In the genomic region with DNA sequence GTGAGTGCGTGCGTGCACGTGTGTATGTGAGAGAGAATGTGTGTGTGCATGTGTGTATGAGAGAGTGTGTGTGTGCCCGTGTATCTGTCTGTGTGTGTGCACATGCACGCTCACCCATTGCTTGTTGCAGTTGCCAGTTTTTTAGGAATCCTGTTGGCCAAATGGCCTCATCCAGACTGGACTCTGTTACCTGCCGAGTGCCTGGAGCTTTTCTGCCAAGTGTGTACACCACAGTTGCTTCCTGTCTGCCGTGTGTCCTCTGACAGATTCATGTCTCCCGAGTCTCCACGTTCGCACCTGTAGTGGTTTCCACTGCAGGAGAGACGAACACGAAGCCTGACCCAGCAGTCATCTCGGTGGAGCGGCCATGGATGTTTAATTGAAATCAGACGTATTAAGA, we compare ENCODE assay signal across 18 mouse cellular contexts.
A peak's percentile ranks its signal among the peaks of the same experiment; 100 is the strongest.
DNase-seq lines count a peak whose midpoint lies in the region; ATAC-seq and TF ChIP-seq lines count a peak whose summit lies in the region.
"Had no signal": no experiment of that assay in that cellular context is flagged by ENCODE, and none has a peak within 500 bp of the region (broad histone marks: within the 10 kb centered on the region; RNA-seq: fewer than 3 reads in every experiment).

No protein-coding gene starts in this region.

- TF ChIP-seq POLR2A in kidney, adult 2 months (IDR thresholded peaks at IDR 0.05; ENCODE audit: low read depth, low read length): no peak

- peaks cover 66% of the 10 kb centered on the region for H3K4me1 ChIP-seq in kidney, adult 2 months (ENCODE audit: control insufficient read depth, insufficient read depth, low read length)
- peaks cover 55% of the 10 kb centered on the region for H3K4me1 ChIP-seq in forebrain, embryonic 12.5 days
- peaks cover 53% of the 10 kb centered on the region for H3K4me1 ChIP-seq in hindbrain, embryonic 12.5 days
- peaks cover 60% of the 10 kb centered on the region for H3K4me1 ChIP-seq in midbrain, embryonic 16.5 days (ENCODE audit: control insufficient read depth, insufficient read depth, low read length)

- H3K4me2 ChIP-seq in forebrain, embryonic 12.5 days: no peak overlapping the region
- H3K4me2 ChIP-seq in hindbrain, embryonic 12.5 days (replicated peaks): no peak overlapping the region
- 0 out of 2 replicates have a peak overlapping the region, but pooled peaks have one; percentile 8 for H3K4me2 ChIP-seq in midbrain, embryonic 16.5 days (ENCODE audit: low read length)
- H3K4me2 ChIP-seq: heart, embryonic 12.5 days; limb, embryonic 13.5 days had no signal

- no peak for TF ChIP-seq CTCF in kidney, adult 2 months (conservative IDR thresholded peaks at IDR 0.05; ENCODE audit: insufficient read depth, insufficient read length, low read depth, low read length)

- H3K27ac ChIP-seq in kidney, adult 2 months (ENCODE audit: insufficient read depth, low read depth, low read length): no peak overlapping the region
- peak overlapping the region; percentile 82 for H3K27ac ChIP-seq in forebrain, embryonic 12.5 days
- H3K27ac ChIP-seq in hindbrain, embryonic 12.5 days: peak overlapping the region; percentile 86
- peak overlapping the region; percentile 89 for H3K27ac ChIP-seq in midbrain, embryonic 16.5 days (ENCODE audit: low read length)

- H3K27me3 ChIP-seq in kidney, adult 2 months (replicated peaks; ENCODE audit: control insufficient read depth, insufficient read depth, low read length): no peaks in the 10 kb centered on the region
- H3K27me3 ChIP-seq in forebrain, embryonic 12.5 days: no peaks in the 10 kb centered on the region
- H3K27me3 ChIP-seq in hindbrain, embryonic 12.5 days: no peaks in the 10 kb centered on the region
- no peaks in the 10 kb centered on the region for H3K27me3 ChIP-seq in midbrain, embryonic 16.5 days (ENCODE audit: control insufficient read depth, insufficient read depth, low read depth, low read length)
- H3K27me3 ChIP-seq: heart, embryonic 12.5 days; limb, embryonic 13.5 days; neural tube, embryonic 12.5 days had no signal

- DNase-seq in kidney, adult 2 months: peak; percentile 74
- DNase-seq in kidney, postnatal 14 days: no peak
- no peak for DNase-seq in frontal cortex, postnatal 36 days (ENCODE audit: low spot score in 2 of 2)
- DNase-seq in lung, postnatal 4 days: no peak
- no peak for DNase-seq in lung, postnatal 10 days
- DNase-seq: adrenal gland, postnatal 10 days; cerebellum, adult 9-11 months; gastrocnemius, postnatal 25 days; heart, postnatal 4 days; kidney, postnatal 25 days; lung, adult 18-20 months had no signal

- H3K9me3 ChIP-seq in forebrain, embryonic 12.5 days: no peaks in the 10 kb centered on the region
- H3K9me3 ChIP-seq in hindbrain, embryonic 12.5 days (replicated peaks): no peaks in the 10 kb centered on the region
- no peaks in the 10 kb centered on the region for H3K9me3 ChIP-seq in midbrain, embryonic 16.5 days (replicated peaks; ENCODE audit: control insufficient read depth, low read length, poor library complexity, severe bottlenecking)
- H3K9me3 ChIP-seq: embryonic facial prominence, embryonic 10.5 days; heart, embryonic 12.5 days; limb, embryonic 13.5 days; neural tube, embryonic 12.5 days had no signal

- ATAC-seq in forebrain, embryonic 12.5 days (ENCODE audit: low FRiP score): no peak
- ATAC-seq in hindbrain, embryonic 12.5 days (ENCODE audit: low FRiP score): no peak
- ATAC-seq in midbrain, embryonic 16.5 days: no peak

- no peaks in the 10 kb centered on the region for H3K36me3 ChIP-seq in kidney, adult 2 months (ENCODE audit: control insufficient read depth, insufficient read depth, low read length)
- H3K36me3 ChIP-seq in forebrain, embryonic 12.5 days (replicated peaks): no peaks in the 10 kb centered on the region; the same call in 1 of the 2 replicates
- no peaks in the 10 kb centered on the region for H3K36me3 ChIP-seq in hindbrain, embryonic 12.5 days
- no peaks in the 10 kb centered on the region for H3K36me3 ChIP-seq in midbrain, embryonic 16.5 days (ENCODE audit: control insufficient read depth, insufficient read depth, low read length)
- H3K36me3 ChIP-seq: limb, embryonic 13.5 days; neural tube, embryonic 12.5 days had no signal

- 70% methylated on average over 15 of the region's 15 CpGs for WGBS in kidney, adult 2 months
- whole genome bisulfite sequencing in forebrain, embryonic 12.5 days: 83% methylated on average over 15 of the region's 15 CpGs
- WGBS in hindbrain, embryonic 12.5 days: 85% methylated on average over 15 of the region's 15 CpGs
- WGBS in midbrain, embryonic 16.5 days: 71% methylated on average over 15 of the region's 15 CpGs

- H3K9ac ChIP-seq in forebrain, embryonic 12.5 days: no peak overlapping the region
- peak overlapping the region; percentile 38; the same call in 1 of the 2 replicates for H3K9ac ChIP-seq in hindbrain, embryonic 12.5 days
- no peak overlapping the region for H3K9ac ChIP-seq in midbrain, embryonic 16.5 days (ENCODE audit: low read depth, low read length)
- H3K9ac ChIP-seq: heart, embryonic 12.5 days; limb, embryonic 13.5 days; neural tube, embryonic 12.5 days had no signal

- H3K4me3 ChIP-seq in kidney, adult 2 months (ENCODE audit: insufficient read depth, low read depth, low read length): no peak overlapping the region
- no peak overlapping the region for H3K4me3 ChIP-seq in forebrain, embryonic 12.5 days (replicated peaks)
- no peak overlapping the region for H3K4me3 ChIP-seq in hindbrain, embryonic 12.5 days
- no peak overlapping the region for H3K4me3 ChIP-seq in midbrain, embryonic 16.5 days (ENCODE audit: low read depth, low read length)
- H3K4me3 ChIP-seq: embryonic facial prominence, embryonic 10.5 days; heart, embryonic 12.5 days; limb, embryonic 13.5 days; neural tube, embryonic 12.5 days had no signal
